Mouse (Mus musculus): ENCODE measurements around the gene Cadm1. TPM values are rescaled to one million over a fixed set of nuclear protein-coding genes. Genes with fewer than 3 reads are reported as not detected.

Cadm1 gene
- polyA plus RNA-seq, 1 experiment: 7.9 TPM

GRCm38 (mm10) chr9:47530544-47530921 is 560 bp downstream of the Cadm1 start:
- Histone ChIP-seq H3K4me3 (ENCODE audit: control insufficient read depth, insufficient read depth, low read length) (peak overlapping the region; percentile 35), H3K4me1 (replicated peaks; ENCODE audit: control insufficient read depth, insufficient read depth, low read length) (peaks cover 17% of the 10 kb centered on the region), H3K27ac (ENCODE audit: control insufficient read depth, insufficient read depth, low read length) (no peak overlapping the region), H3K36me3 (ENCODE audit: control insufficient read depth, insufficient read depth, low read length) (no peaks in the 10 kb centered on the region), H3K27me3 (ENCODE audit: control insufficient read depth, insufficient read depth, low read length) (peaks cover 23% of the 10 kb centered on the region)
- no peak for DNase-seq
- TF ChIP-seq POLR2A (IDR thresholded peaks at IDR 0.05; ENCODE audit: control insufficient read depth, extremely low read depth, insufficient read depth, low read length, poor library complexity) (no peak), CTCF (IDR thresholded peaks at IDR 0.05; ENCODE audit: borderline replicate concordance, control insufficient read depth, extremely low read depth, insufficient read depth, low read length, poor library complexity) (no peak)
- WGBS: 4% methylated on average over 30 of the region's 30 CpGs

GRCm38 (mm10) chr9:47530922-47531850 is 1.2 kb downstream of the Cadm1 start:
- no peak overlapping the region for H3K27ac ChIP-seq (ENCODE audit: control insufficient read depth, insufficient read depth, low read length)
- peak; percentile 16 for DNase-seq
- H3K27me3 ChIP-seq (ENCODE audit: control insufficient read depth, insufficient read depth, low read length): peaks cover 23% of the 10 kb centered on the region

DNA sequence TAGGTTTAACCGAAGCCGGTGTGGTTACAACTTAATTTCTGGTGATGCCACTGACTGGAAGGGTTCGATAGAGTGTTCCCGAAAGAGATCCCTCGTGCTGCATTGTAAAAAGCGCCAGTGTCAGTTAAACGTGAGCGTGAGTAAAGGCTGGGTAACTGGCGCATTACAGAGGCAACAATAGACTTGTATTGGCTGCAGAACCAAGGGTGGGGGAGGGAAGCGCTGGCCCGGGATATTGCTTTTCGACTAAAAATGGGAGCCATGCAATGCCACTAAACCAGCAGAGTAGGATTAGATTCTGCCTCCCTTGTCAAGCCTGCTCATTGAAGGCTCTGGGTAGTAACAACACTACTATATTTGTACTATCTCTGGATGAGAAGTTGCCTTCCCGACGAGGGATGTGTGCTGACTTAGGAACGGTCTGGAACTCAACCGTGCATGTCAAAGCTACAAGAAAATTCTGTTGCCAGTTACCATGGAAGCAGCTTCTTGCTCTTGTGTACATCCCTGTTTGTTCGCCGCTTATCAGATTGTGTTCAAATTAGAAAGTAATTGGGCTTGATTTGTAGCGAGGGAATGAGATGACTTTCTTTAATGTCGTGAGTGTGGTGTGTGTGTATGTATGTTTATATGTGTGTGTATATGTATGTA is 2.4 kb downstream of the Cadm1 start:
- Histone ChIP-seq H3K36me3 (ENCODE audit: control insufficient read depth, insufficient read depth, low read length) (no peaks in the 10 kb centered on the region), H3K27me3 (ENCODE audit: control insufficient read depth, insufficient read depth, low read length) (peaks cover 23% of the 10 kb centered on the region), H3K4me1 (replicated peaks; ENCODE audit: control insufficient read depth, insufficient read depth, low read length) (peaks cover 17% of the 10 kb centered on the region), H3K4me3 (ENCODE audit: control insufficient read depth, insufficient read depth, low read length) (no peak overlapping the region), H3K27ac (ENCODE audit: control insufficient read depth, insufficient read depth, low read length) (no peak overlapping the region)
- 12% methylated on average over 20 of the region's 20 CpGs for WGBS
- DNase-seq: no peak
- no peak for TF ChIP-seq POLR2A (IDR thresholded peaks at IDR 0.05; ENCODE audit: control insufficient read depth, extremely low read depth, insufficient read depth, low read length, poor library complexity)
- no peak for TF ChIP-seq CTCF (IDR thresholded peaks at IDR 0.05; ENCODE audit: borderline replicate concordance, control insufficient read depth, extremely low read depth, insufficient read depth, low read length, poor library complexity)

More at GRCm38 (mm10) chr9:47530922-47531850, 1.2 kb downstream of the Cadm1 start:
- peak overlapping the region; percentile 35 for H3K4me3 ChIP-seq (ENCODE audit: control insufficient read depth, insufficient read depth, low read length)
- peaks cover 17% of the 10 kb centered on the region for H3K4me1 ChIP-seq (replicated peaks; ENCODE audit: control insufficient read depth, insufficient read depth, low read length)
- no peaks in the 10 kb centered on the region for H3K36me3 ChIP-seq (ENCODE audit: control insufficient read depth, insufficient read depth, low read length)
- WGBS: 2% methylated on average over 110 of the region's 110 CpGs
- no peak for TF ChIP-seq CTCF (IDR thresholded peaks at IDR 0.05; ENCODE audit: borderline replicate concordance, control insufficient read depth, extremely low read depth, insufficient read depth, low read length, poor library complexity)
- TF ChIP-seq POLR2A (IDR thresholded peaks at IDR 0.05; ENCODE audit: control insufficient read depth, extremely low read depth, insufficient read depth, low read length, poor library complexity): no peak

GRCm38 (mm10) chr9:47533461-47533860 is 3.5 kb downstream of the Cadm1 start:
- H3K27me3 ChIP-seq (ENCODE audit: control insufficient read depth, insufficient read depth, low read length): peaks cover 23% of the 10 kb centered on the region
- 42% methylated on average over 8 of the region's 8 CpGs for WGBS
- H3K4me3 ChIP-seq (ENCODE audit: control insufficient read depth, insufficient read depth, low read length): no peak overlapping the region

GRCm38 (mm10) chr9:47534573-47535475 is 4.9 kb downstream of the Cadm1 start:
- H3K4me3 ChIP-seq (ENCODE audit: control insufficient read depth, insufficient read depth, low read length): no peak overlapping the region
- DNase-seq: no peak
- TF ChIP-seq CTCF (IDR thresholded peaks at IDR 0.05; ENCODE audit: borderline replicate concordance, control insufficient read depth, extremely low read depth, insufficient read depth, low read length, poor library complexity) (no peak), POLR2A (IDR thresholded peaks at IDR 0.05; ENCODE audit: control insufficient read depth, extremely low read depth, insufficient read depth, low read length, poor library complexity) (no peak)
- H3K36me3 ChIP-seq (ENCODE audit: control insufficient read depth, insufficient read depth, low read length): no peaks in the 10 kb centered on the region
- H3K27me3 ChIP-seq (ENCODE audit: control insufficient read depth, insufficient read depth, low read length): peaks cover 19% of the 10 kb centered on the region
- no peak overlapping the region for H3K27ac ChIP-seq (ENCODE audit: control insufficient read depth, insufficient read depth, low read length)
- 91% methylated on average over 11 of the region's 11 CpGs for WGBS
- peaks cover 13% of the 10 kb centered on the region for H3K4me1 ChIP-seq (replicated peaks; ENCODE audit: control insufficient read depth, insufficient read depth, low read length)

More at GRCm38 (mm10) chr9:47533461-47533860, 3.5 kb downstream of the Cadm1 start:
- DNase-seq: no peak
- TF ChIP-seq POLR2A (IDR thresholded peaks at IDR 0.05; ENCODE audit: control insufficient read depth, extremely low read depth, insufficient read depth, low read length, poor library complexity) (no peak), CTCF (IDR thresholded peaks at IDR 0.05; ENCODE audit: borderline replicate concordance, control insufficient read depth, extremely low read depth, insufficient read depth, low read length, poor library complexity) (no peak)
- H3K27ac ChIP-seq (ENCODE audit: control insufficient read depth, insufficient read depth, low read length): no peak overlapping the region
- H3K4me1 ChIP-seq (replicated peaks; ENCODE audit: control insufficient read depth, insufficient read depth, low read length): peaks cover 17% of the 10 kb centered on the region
- H3K36me3 ChIP-seq (ENCODE audit: control insufficient read depth, insufficient read depth, low read length): no peaks in the 10 kb centered on the region

GRCm38 (mm10) chr9:47545245-47545644 is 15.3 kb downstream of the Cadm1 start:
- TF ChIP-seq POLR2A (IDR thresholded peaks at IDR 0.05; ENCODE audit: control insufficient read depth, extremely low read depth, insufficient read depth, low read length, poor library complexity): no peak
- no peak for TF ChIP-seq CTCF (IDR thresholded peaks at IDR 0.05; ENCODE audit: borderline replicate concordance, control insufficient read depth, extremely low read depth, insufficient read depth, low read length, poor library complexity)
- WGBS: 43% methylated on average over 7 of the region's 7 CpGs
- Histone ChIP-seq H3K27ac (ENCODE audit: control insufficient read depth, insufficient read depth, low read length) (no peak overlapping the region), H3K4me3 (ENCODE audit: control insufficient read depth, insufficient read depth, low read length) (no peak overlapping the region), H3K27me3 (ENCODE audit: control insufficient read depth, insufficient read depth, low read length) (no peaks in the 10 kb centered on the region), H3K4me1 (replicated peaks; ENCODE audit: control insufficient read depth, insufficient read depth, low read length) (no peaks in the 10 kb centered on the region), H3K36me3 (ENCODE audit: control insufficient read depth, insufficient read depth, low read length) (no peaks in the 10 kb centered on the region)
- no peak for DNase-seq

Measured in thymus, adult 2 months (tissue).